Mouse (Mus musculus) heart, embryonic 14.5 days (tissue): Measurements from ENCODE around the gene Spire2. TPM values are rescaled to one million over a fixed set of nuclear protein-coding genes. Genes with fewer than 3 reads are reported as not detected.

ENCODE experiments used
- ATAC-seq: fragments of 200-750 bp; cut with Nextera tagmentation; 2 replicates; pipeline ENCODE4 v1.8.0; 2017; ENCODE audit warnings: low read depth, moderate TSS enrichment; ENCODE audit not compliant: insufficient number of reproducible peaks, insufficient read depth, low FRiP score
- H3K27ac ChIP-seq, 2 experiments: fragments of 200-500 bp in 1 of 2; fragments of 300-500 bp in 1 of 2; sonication (generic) in 1 of 2; replicated peaks in 1 of 2; 2 replicates each; pipeline ENCODE4 v1.5.1; 2012 to 2014; ENCODE audit warnings: low read depth in 2 of 2, low read length in 2 of 2, control low read depth in 1 of 2, mild to moderate bottlenecking in 1 of 2, mixed read lengths in 1 of 2; ENCODE audit not compliant: control insufficient read depth in 1 of 2, insufficient read depth in 1 of 2
- H3K27me3 ChIP-seq: fragments of 300-500 bp; sonication (generic); 2 replicates; pipeline ENCODE4 v1.6.1; 2014; ENCODE audit warnings: mild to moderate bottlenecking, low read length, control low read depth; ENCODE audit not compliant: control insufficient read depth, insufficient read depth
- H3K36me3 ChIP-seq: fragments of 300-500 bp; sonication (generic); 2 replicates; pipeline ENCODE4 v1.6.1; 2014; ENCODE audit warnings: mild to moderate bottlenecking, control low read depth, low read length, mixed read lengths; ENCODE audit not compliant: control insufficient read depth, insufficient read depth
- H3K4me1 ChIP-seq, 2 experiments: fragments of 200-500 bp in 1 of 2; fragments of 300-500 bp in 1 of 2; sonication (generic) in 1 of 2; 2 replicates each; pipeline ENCODE4 v1.6.1; 2012 to 2014; ENCODE audit warnings: low read length in 2 of 2, control low read depth in 1 of 2, mixed read lengths in 1 of 2; ENCODE audit not compliant: control insufficient read depth in 2 of 2, insufficient read depth in 2 of 2
- H3K4me2 ChIP-seq: fragments of 300-500 bp; sonication (generic); 2 replicates; pipeline ENCODE4 v1.6.1; 2014; ENCODE audit warnings: mild to moderate bottlenecking, low read length
- H3K4me3 ChIP-seq, 2 experiments: fragments of 200-500 bp in 1 of 2; fragments of 300-500 bp in 1 of 2; sonication (generic) in 1 of 2; 2 replicates each; pipeline ENCODE4 v1.5.1; 2012 to 2014; ENCODE audit warnings: low read length in 2 of 2, mild to moderate bottlenecking in 2 of 2, control low read depth in 1 of 2, low read depth in 1 of 2, moderate library complexity in 1 of 2; ENCODE audit not compliant: control insufficient read depth in 1 of 2, insufficient read depth in 1 of 2
- H3K9ac ChIP-seq: fragments of 300-500 bp; sonication (generic); 2 replicates; pipeline ENCODE4 v1.6.1; 2014; ENCODE audit warnings: mild to moderate bottlenecking, low read length
- H3K9me3 ChIP-seq: fragments of 300-500 bp; sonication (generic); 2 replicates; pipeline ENCODE4 v1.6.1; 2016; ENCODE audit warnings: low read length, control low read depth; ENCODE audit not compliant: control insufficient read depth
- WGBS: fragments of 180-500 bp; shearing (Covaris S2); extraction: QIAGEN DNeasy Blood & Tissue Kit; methylation state at CpG from one replicate; pipeline ENCODE4 v1.1.7; 2014; 5-methylcytosine and 5-hydroxymethylcytosine counted together
- polyA plus RNA-seq: library from polyadenylated mRNA; unstranded; fragments of >200 nt; fragmentation: Nextera tagmentation; extraction: Ambion mirVana; gene quantifications from 2 replicates; pipeline ENCODE4 v1.2.1, GENCODE M21; 2014

Spire2 gene
- polyA plus RNA-seq, 1 experiment from 2014 or later = 0.85 TPM

- Histone ChIP-seq H3K4me2 (no peak overlapping the region), H3K27ac (no peak overlapping the region), H3K9me3 (no peaks in the 10 kb centered on the region), H3K4me3 (no peak overlapping the region), H3K27me3 (no peaks in the 10 kb centered on the region), H3K36me3 (peaks cover 81% of the 10 kb centered on the region), H3K9ac (no peak overlapping the region), H3K4me1 (no peaks in the 10 kb centered on the region)
- WGBS = 88% methylated on average over 4 of the region's 4 CpGs
- ATAC-seq = no peak
Measured at GRCm38 (mm10) chr8:123381711-123382110, 49.2 kb downstream of the Spire2 start.

GRCm38 (mm10) chr8:123382516-123382915 is 50.0 kb downstream of the Spire2 start:
- Histone ChIP-seq H3K27me3 (no peaks in the 10 kb centered on the region), H3K4me1 (no peaks in the 10 kb centered on the region), H3K9ac (no peak overlapping the region), H3K4me2 (no peak overlapping the region), H3K36me3 (peaks cover 88% of the 10 kb centered on the region), H3K9me3 (no peaks in the 10 kb centered on the region), H3K27ac (no peak overlapping the region), H3K4me3 (no peak overlapping the region)
- WGBS = 76% methylated on average over 8 of the region's 8 CpGs
- no peak for ATAC-seq

- ATAC-seq = no peak
- no peak overlapping the region for H3K4me2 ChIP-seq
- H3K4me3 ChIP-seq = no peak overlapping the region
- no peaks in the 10 kb centered on the region for H3K4me1 ChIP-seq
- no peak overlapping the region for H3K9ac ChIP-seq
- H3K27me3 ChIP-seq = no peaks in the 10 kb centered on the region
- peaks cover 100% of the 10 kb centered on the region for H3K36me3 ChIP-seq
- WGBS = 68% methylated on average over 9 of the region's 9 CpGs
- H3K27ac ChIP-seq = no peak overlapping the region
- no peaks in the 10 kb centered on the region for H3K9me3 ChIP-seq
Measured at GRCm38 (mm10) chr8:123384883-123385540, 52.5 kb downstream of the Spire2 start.

GRCm38 (mm10) chr8:123387041-123387440 is 54.5 kb downstream of the Spire2 start:
- H3K27ac ChIP-seq = no peak overlapping the region
- no peak overlapping the region for H3K4me3 ChIP-seq
- no peak overlapping the region for H3K4me2 ChIP-seq
- no peaks in the 10 kb centered on the region for H3K27me3 ChIP-seq
- ATAC-seq = no peak
- H3K36me3 ChIP-seq = peaks cover 100% of the 10 kb centered on the region
- no peaks in the 10 kb centered on the region for H3K9me3 ChIP-seq
- H3K4me1 ChIP-seq = no peaks in the 10 kb centered on the region
- WGBS = 69% methylated on average over 3 of the region's 3 CpGs
- no peak overlapping the region for H3K9ac ChIP-seq

- Histone ChIP-seq H3K9ac (no peak overlapping the region), H3K9me3 (no peaks in the 10 kb centered on the region), H3K36me3 (peaks cover 100% of the 10 kb centered on the region), H3K27me3 (no peaks in the 10 kb centered on the region), H3K4me1 (no peaks in the 10 kb centered on the region), H3K4me3 (no peak overlapping the region), H3K27ac (no peak overlapping the region), H3K4me2 (no peak overlapping the region)
- no peak for ATAC-seq
- 72% methylated on average over 8 of the region's 8 CpGs for WGBS
Measured at GRCm38 (mm10) chr8:123387801-123388200, 55.3 kb downstream of the Spire2 start.

- no peaks in the 10 kb centered on the region for H3K27me3 ChIP-seq
- WGBS = 93% methylated on average over 7 of the region's 7 CpGs
- peaks cover 100% of the 10 kb centered on the region for H3K36me3 ChIP-seq
- H3K4me1 ChIP-seq = no peaks in the 10 kb centered on the region
- no peak overlapping the region for H3K27ac ChIP-seq
- no peaks in the 10 kb centered on the region for H3K9me3 ChIP-seq
- no peak overlapping the region for H3K4me2 ChIP-seq
- no peak overlapping the region for H3K9ac ChIP-seq
- no peak overlapping the region for H3K4me3 ChIP-seq
- ATAC-seq = no peak
Measured at GRCm38 (mm10) chr8:123389026-123389425, 56.5 kb downstream of the Spire2 start.

GRCm38 (mm10) chr8:123398308-123398707 is 65.8 kb downstream of the Spire2 start:
- Histone ChIP-seq H3K27ac (no peak overlapping the region), H3K4me3 (no peak overlapping the region), H3K9ac (no peak overlapping the region), H3K27me3 (no peaks in the 10 kb centered on the region), H3K4me2 (no peak overlapping the region), H3K36me3 (peaks cover 100% of the 10 kb centered on the region), H3K9me3 (no peaks in the 10 kb centered on the region), H3K4me1 (no peaks in the 10 kb centered on the region; a peak in 1 of 4 replicates)
- ATAC-seq = no peak
- 94% methylated on average over 13 of the region's 13 CpGs for WGBS

GRCm38 (mm10) chr8:123401936-123402335 is 69.4 kb downstream of the Spire2 start:
- Histone ChIP-seq H3K4me1 (peaks cover 0 to 3% of the 10 kb centered on the region in 2 experiments; a peak in 2 of 4 replicates), H3K9me3 (no peaks in the 10 kb centered on the region), H3K27me3 (no peaks in the 10 kb centered on the region), H3K27ac (no peak overlapping the region), H3K4me3 (no peak overlapping the region), H3K9ac (no peak overlapping the region), H3K4me2 (no peak overlapping the region), H3K36me3 (peaks cover 65% of the 10 kb centered on the region)
- whole genome bisulfite sequencing = 89% methylated on average over 9 of the region's 9 CpGs
- ATAC-seq = no peak
